Mouse (Mus musculus): ENCODE data around the gene Thap8.
"Not testable (repeated sequence)": the region's sequence is repeated elsewhere in the genome, so short reads cannot be mapped to it uniquely, and the experiment has no call there.

The Thap8 gene

DNA sequence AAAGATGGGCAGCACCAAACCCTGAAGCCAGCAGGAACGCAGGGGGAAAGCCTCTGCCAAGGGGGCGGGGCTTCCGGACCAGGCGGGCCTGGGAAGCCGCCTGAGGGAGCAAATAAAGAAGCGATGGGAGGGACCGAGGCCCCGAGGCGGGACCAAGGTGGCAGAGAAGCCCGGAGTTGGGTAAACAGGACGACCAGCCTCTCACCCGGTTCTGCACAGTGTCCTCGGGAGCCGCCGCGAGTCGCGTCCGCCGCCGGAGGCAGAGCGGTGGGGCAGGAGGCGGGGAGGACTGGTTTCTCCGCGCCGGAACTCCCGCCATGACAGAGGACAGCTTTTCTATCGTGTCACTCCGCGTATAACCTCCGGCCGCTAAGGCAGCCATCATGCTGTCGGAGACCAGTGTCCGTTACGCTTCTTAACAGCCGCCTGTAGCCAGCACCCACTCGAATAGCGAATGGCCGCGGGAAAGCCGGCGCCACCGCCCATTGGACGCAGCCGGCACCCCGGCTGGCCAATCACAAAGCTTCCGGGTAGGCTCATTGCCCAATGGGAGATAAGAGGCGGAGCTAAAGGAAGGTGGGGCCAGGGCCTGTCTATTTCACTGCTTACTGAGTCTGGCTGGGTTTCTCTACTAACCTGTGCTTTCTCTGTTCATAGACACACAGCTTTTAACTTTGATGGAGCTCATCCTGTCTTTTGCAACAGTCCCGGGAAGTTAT is at the start of gene Thap8, which contains the start of gene Wdr62:
Gene Thap8 (plus strand): TSS at position 144 of the 719 bp plus-strand sequence.
Gene Wdr62 (minus strand): TSS at position 469 of the 719 bp plus-strand sequence.
- peak; percentile 87 for DNase-seq

GRCm38 (mm10) chr7:30231328-30231668 is 48.6 kb upstream of the Thap8 start:
- no peak for DNase-seq

GRCm38 (mm10) chr7:30231669-30232454 is 48.0 kb upstream of the Thap8 start, which contains the start of the genes Polr2i and Tbcb:
TSS of gene Polr2i (plus strand) at chr7:30231948.
TSS of gene Tbcb (minus strand) at chr7:30232272.
- DNase-seq: peak; percentile 99

DNA sequence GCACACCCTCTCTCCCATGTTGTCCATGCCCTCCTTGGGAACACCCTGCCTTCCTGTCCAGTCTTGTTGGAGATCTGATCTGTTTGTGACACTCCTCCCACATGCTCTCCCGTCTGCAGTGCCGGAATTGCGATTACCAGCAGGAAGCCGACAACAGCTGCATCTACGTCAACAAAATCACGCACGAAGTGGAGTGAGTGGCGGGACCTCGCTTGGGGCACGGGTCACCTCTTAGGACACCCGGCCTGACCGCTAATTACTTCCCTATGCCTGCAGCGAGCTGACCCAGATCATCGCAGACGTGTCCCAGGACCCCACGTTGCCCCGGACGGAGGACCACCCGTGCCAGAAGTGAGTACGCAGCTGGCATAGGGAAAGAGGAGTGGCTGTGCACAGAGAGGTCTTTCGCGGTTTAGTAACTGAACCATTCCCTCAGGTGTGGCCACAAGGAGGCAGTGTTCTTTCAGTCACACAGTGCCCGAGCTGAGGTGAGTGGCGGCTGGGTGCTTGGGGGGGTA is 47.2 kb upstream of the Thap8 start:
- peak; percentile 51 for DNase-seq

GRCm38 (mm10) chr7:30233387-30233786 is 46.5 kb upstream of the Thap8 start:
- DNase-seq: peak; percentile 43

GRCm38 (mm10) chr7:30234276-30234858 is 45.5 kb upstream of the Thap8 start:
- DNase-seq: no peak

DNA sequence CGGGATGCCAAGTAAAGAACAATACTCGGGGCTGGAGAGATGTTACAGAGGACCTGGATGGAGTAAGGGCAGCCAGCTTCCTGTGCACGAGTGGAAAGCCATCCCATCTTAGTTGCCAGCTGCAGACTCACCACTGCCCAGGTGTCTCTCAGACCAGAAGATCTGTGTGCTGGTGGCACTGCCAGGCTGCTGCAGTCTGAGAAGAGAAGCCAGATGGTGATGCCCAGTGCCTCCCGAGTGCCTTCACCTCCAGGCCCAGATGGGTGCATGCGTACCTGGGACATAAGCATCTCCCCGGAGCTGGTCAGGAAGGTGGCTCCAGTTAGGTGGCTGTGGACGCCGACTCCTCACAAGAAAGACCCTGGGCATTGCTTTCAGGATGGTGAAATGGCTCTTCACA is 44.8 kb upstream of the Thap8 start:
- no peak for DNase-seq

GRCm38 (mm10) chr7:30235625-30236024 is 44.3 kb upstream of the Thap8 start, which contains the start of gene Ovol3:
TSS of gene Ovol3 (minus strand) at chr7:30235725.
- DNase-seq: no peak

DNA sequence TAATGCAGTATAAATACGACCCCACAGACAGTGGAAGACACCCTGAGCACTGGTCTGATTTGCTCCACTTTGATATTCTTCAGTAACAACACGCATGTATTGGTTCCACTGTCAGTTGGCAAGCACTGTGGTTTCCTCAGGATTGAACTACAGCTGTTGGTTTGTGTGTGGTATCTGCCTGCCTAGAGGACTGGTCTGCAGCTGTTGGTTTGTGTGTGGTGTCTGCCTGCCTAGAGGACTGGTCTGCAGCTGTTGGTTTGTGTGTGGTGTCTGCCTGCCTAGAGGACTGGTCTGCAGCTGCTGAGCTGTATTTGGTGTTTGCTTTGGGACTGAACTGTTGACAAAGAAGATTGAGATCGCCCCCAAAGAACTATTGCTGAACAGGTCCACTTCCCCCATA is 42.5 kb upstream of the Thap8 start:
- not testable (repeated sequence) for DNase-seq

- DNase-seq: no peak
These were observed 27.6 kb upstream of the Thap8 start for GRCm38 (mm10) chr7:30251956-30252954.

DNA sequence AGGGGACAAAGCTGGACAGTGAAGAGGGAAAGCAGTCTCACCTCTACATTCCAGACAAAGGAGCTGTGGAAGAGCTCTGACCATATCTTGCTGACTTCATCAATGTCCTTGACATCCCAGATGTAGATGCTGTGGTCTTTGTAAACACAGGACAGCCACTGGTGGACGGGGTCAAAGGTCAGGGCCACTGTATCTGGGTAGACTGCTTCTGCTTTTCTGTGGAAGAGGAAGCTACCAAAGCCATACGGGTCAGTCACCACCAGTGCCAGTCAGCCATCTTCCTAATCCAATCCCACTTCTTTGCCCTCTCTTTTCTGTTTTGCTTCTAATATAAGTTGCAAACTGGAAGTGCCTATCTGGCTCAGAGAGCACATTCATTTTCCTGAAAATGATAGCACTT is 14.9 kb upstream of the Thap8 start:
- DNase-seq: no peak

- DNase-seq: no peak
These were observed 14.4 kb upstream of the Thap8 start for GRCm38 (mm10) chr7:30265531-30265930.

DNA sequence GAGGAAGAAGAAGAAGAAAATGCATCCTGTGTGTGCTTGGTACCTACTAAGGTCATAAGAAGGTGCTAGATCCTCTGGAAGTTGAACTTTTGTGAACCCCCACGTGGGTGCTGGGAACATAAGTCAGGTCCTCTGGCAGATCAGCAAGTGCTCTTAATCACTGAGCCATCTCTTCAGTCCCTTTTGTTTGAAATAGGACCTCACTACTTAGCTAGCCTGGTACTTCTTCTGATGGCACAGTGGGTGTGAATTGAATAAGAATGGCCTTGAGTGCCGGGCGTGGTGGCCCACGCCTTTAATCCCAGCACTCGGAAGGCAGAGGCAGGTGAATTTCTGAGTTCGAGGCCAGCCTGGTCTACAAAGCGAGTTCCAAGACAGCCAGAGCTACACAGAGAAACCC is 14.0 kb upstream of the Thap8 start:
- DNase-seq: no peak

- no peak for DNase-seq
These were observed 13.1 kb upstream of the Thap8 start for GRCm38 (mm10) chr7:30266780-30267179.

- DNase-seq: no peak
These were observed 10.3 kb upstream of the Thap8 start for GRCm38 (mm10) chr7:30269641-30270040.

DNA sequence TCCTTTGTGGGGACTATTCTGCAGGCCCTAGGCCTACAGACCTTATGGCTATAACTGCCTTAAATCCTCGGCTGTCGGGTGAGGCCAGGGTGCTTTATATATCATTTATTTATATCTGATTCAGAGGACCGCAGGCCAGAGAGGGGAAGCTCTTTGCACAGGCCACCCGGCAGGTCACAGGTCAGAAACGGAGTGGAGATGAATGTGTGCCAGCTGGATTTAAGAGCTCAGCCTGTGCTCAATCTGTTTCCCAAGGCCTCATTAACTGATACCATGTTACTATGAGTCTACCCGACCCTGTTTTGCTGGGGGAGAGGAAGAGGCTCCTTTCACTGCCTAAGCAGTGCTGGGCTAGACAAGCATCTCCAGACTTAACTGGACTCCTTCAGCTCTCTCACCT is 5.5 kb upstream of the Thap8 start:
- no peak for DNase-seq

DNA sequence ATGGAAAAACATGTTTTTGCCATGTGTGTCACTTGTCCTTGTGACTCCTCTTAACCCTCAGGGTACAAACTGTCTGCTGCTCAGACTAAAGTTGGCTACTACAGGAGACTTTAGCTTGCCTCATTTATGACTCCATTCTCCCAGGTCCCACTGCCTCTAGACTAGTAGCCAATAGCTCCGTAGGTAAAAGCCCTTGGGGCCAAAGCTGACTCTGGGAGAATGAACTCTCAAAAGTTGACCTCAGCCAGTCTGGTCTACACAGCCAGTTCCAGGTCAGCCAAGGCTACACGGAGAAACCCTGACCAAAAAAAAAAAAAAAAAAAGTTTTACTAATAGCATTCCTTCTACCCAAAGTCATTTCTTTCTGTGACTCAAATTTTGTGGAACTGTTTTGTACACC is 983 bp upstream of the Thap8 start:
- no peak for DNase-seq

GRCm38 (mm10) chr7:30279536-30279935 is 358 bp upstream of the Thap8 start:
- no peak for DNase-seq

DNA sequence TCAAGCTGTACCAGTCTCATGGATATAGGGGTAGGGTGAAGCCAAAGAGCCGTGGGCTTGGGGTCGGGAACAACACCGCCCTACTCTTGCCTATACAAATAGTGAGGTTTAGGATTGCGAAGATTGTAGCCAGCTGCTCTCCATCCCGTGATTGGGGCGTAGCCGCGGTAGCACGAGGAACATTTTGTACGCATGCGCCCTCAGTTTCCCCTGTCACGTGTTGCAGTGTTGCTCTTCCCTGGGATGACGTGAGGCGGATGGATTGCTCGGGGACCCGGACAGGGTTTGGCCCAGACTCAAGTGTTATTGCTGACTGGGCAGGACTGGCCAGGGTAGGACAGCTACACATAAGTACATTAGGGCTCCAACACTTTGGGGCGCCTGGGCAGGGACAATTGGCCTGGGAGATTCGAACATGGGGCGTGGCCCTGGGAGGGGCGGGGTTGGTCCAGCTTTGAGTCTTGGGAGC is 810 bp downstream of the Thap8 start:
- peak; percentile 83 for DNase-seq

- no peak for DNase-seq
These were observed 1.6 kb downstream of the Thap8 start for GRCm38 (mm10) chr7:30281522-30281921.

DNA sequence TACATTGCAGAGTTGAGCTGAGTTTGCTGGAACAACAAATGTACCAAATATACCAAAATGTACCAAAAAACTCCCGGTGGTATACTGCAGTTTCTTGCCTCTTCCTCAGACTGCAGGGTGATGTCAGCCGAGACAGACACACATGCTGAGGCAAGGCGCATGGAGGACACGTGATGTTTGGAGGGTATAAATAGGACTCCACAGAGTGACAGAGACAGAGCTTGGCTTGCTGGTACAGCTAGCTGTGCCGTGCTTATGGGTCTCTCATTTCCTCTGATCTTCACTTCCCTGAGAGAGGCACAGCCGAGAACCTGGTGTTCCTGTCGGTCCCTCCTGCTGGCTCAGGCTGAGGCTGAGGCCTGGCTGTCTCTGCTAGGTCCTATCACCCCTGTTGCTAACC is 2.8 kb downstream of the Thap8 start:
- DNase-seq: no peak

Measured in right cerebral cortex, postnatal 4 days (tissue).